Mouse (Mus musculus) neural tube, embryonic 11.5 days (tissue): ENCODE data around the gene Lmo7. TPM values are rescaled to one million over a fixed set of nuclear protein-coding genes. Genes with fewer than 3 reads are reported as not detected.

ENCODE experiments used
- ATAC-seq: fragments of 200-750 bp; cut with Nextera tagmentation; 2 replicates; pipeline ENCODE4 v1.8.0; 2017; ENCODE audit warnings: moderate number of reproducible peaks, mild to moderate bottlenecking, moderate TSS enrichment, moderate library complexity; ENCODE audit not compliant: insufficient read depth, low FRiP score, low TSS enrichment
- DNase-seq: peaks from one replicate; pipeline ENCODE4 v3.0.0-alpha.2; 2015; ENCODE audit warnings: low spot score
- H3K27ac ChIP-seq: fragments of 300-500 bp; sonication (generic); 2 replicates; pipeline ENCODE4 v1.5.1; 2014; ENCODE audit warnings: low read depth, mild to moderate bottlenecking, low read length
- H3K27me3 ChIP-seq: fragments of 300-500 bp; sonication (generic); 2 replicates; pipeline ENCODE4 v1.6.1; 2014; ENCODE audit warnings: mild to moderate bottlenecking, low read length, mixed read lengths; ENCODE audit not compliant: control insufficient read depth, insufficient read depth
- H3K36me3 ChIP-seq: fragments of 300-500 bp; sonication (generic); 2 replicates; pipeline ENCODE4 v1.6.1; 2014; ENCODE audit warnings: mild to moderate bottlenecking, low read length, moderate library complexity, mixed read lengths; ENCODE audit not compliant: control insufficient read depth, insufficient read depth
- H3K4me1 ChIP-seq: fragments of 300-500 bp; sonication (generic); 2 replicates; pipeline ENCODE4 v1.6.1; 2014; ENCODE audit warnings: low read length, mixed read lengths; ENCODE audit not compliant: control insufficient read depth, insufficient read depth
- H3K4me2 ChIP-seq: fragments of 300-500 bp; sonication (generic); 2 replicates; pipeline ENCODE4 v1.6.1; 2014; ENCODE audit warnings: low read depth, mild to moderate bottlenecking, moderate library complexity
- H3K4me3 ChIP-seq: fragments of 300-500 bp; sonication (generic); 2 replicates; pipeline ENCODE4 v1.5.1; 2014; ENCODE audit warnings: low read depth, low read length
- H3K9ac ChIP-seq: fragments of 300-500 bp; sonication (generic); 2 replicates; pipeline ENCODE4 v1.6.1; 2014; ENCODE audit warnings: mild to moderate bottlenecking, low read length
- H3K9me3 ChIP-seq: fragments of 300-500 bp; sonication (generic); 2 replicates; pipeline ENCODE4 v1.6.1; 2016; ENCODE audit warnings: low read length; ENCODE audit not compliant: control insufficient read depth
- WGBS: fragments of 180-500 bp; shearing (Covaris S2); extraction: QIAGEN DNeasy Blood & Tissue Kit; methylation state at CpG from one replicate; pipeline ENCODE4 v1.1.7; 2014; 5-methylcytosine and 5-hydroxymethylcytosine counted together
- polyA plus RNA-seq: library from polyadenylated mRNA; unstranded; fragments of >200 nt; fragmentation: Nextera tagmentation; extraction: Ambion mirVana; gene quantifications from 2 replicates; pipeline ENCODE4 v1.2.1, GENCODE M21; 2014

Lmo7 gene
- polyA plus RNA-seq, 1 experiment from 2014 or later: 2.8 TPM

GRCm38 (mm10) chr14:101771756-101772155 is 42.0 kb downstream of the Lmo7 start:
- Histone ChIP-seq H3K4me2 (no peak overlapping the region), H3K4me1 (no peaks in the 10 kb centered on the region), H3K9ac (no peak overlapping the region), H3K27me3 (no peaks in the 10 kb centered on the region), H3K4me3 (no peak overlapping the region), H3K27ac (no peak overlapping the region), H3K9me3 (no peaks in the 10 kb centered on the region), H3K36me3 (no peaks in the 10 kb centered on the region)
- DNase-seq (no peak), ATAC-seq (no peak)
- WGBS: 96% methylated on average over 6 of the region's 6 CpGs

DNA sequence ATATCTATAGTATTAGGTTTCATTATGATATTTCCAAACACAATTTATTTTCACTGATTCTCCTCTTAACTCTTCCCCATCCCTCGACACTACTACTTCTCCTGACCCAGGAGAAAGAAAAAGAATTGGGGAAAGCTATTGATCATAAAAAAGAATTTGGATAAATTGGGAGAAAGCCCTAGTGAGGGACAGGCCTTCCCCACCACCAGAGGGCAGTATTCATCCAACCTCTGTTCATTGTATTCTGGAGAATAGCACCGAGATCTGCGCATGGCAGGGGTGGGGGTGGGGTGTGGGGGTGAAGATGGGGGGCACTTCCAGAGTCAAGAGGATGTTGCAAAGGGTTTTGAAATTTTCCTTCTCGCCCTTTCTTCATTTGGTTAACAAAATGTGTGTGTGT is 44.9 kb downstream of the Lmo7 start:
- no peak overlapping the region for H3K4me2 ChIP-seq
- no peak overlapping the region for H3K27ac ChIP-seq
- no peak for DNase-seq
- no peak for ATAC-seq
- H3K4me3 ChIP-seq: no peak overlapping the region
- no peaks in the 10 kb centered on the region for H3K36me3 ChIP-seq
- WGBS: 60% methylated on average over 4 of the region's 4 CpGs
- no peaks in the 10 kb centered on the region for H3K4me1 ChIP-seq
- no peak overlapping the region for H3K9ac ChIP-seq
- H3K9me3 ChIP-seq: no peaks in the 10 kb centered on the region
- no peaks in the 10 kb centered on the region for H3K27me3 ChIP-seq

GRCm38 (mm10) chr14:101776296-101777128 is 46.8 kb downstream of the Lmo7 start:
- no peak for DNase-seq
- no peak overlapping the region for H3K9ac ChIP-seq
- H3K4me3 ChIP-seq: no peak overlapping the region
- H3K27ac ChIP-seq: no peak overlapping the region
- H3K36me3 ChIP-seq: no peaks in the 10 kb centered on the region
- no peak for ATAC-seq
- H3K4me1 ChIP-seq: no peaks in the 10 kb centered on the region
- WGBS: 14% methylated on average over 4 of the region's 4 CpGs
- no peaks in the 10 kb centered on the region for H3K9me3 ChIP-seq
- H3K4me2 ChIP-seq: no peak overlapping the region
- no peaks in the 10 kb centered on the region for H3K27me3 ChIP-seq

DNA sequence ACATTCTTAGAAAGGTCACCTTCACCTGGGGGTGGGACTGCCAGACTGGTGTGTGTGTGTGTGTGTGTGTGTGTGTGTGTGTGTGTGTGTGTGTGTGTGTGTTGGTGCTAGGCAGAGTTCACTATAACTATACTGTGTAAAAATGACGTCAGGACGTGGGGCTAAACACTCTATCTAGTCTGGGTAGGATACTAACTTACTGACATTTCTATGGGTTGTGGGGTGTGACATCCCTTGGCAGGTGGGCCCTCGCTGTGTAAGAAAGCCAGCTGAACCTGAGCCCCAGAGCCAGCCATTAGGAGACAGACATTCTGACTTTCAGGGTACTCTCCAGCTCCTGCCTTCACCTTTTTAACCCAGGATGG is 47.4 kb downstream of the Lmo7 start:
- no peaks in the 10 kb centered on the region for H3K9me3 ChIP-seq
- no peak overlapping the region for H3K27ac ChIP-seq
- no peak overlapping the region for H3K4me2 ChIP-seq
- no peak overlapping the region for H3K4me3 ChIP-seq
- WGBS: 44% methylated on average over 3 of the region's 3 CpGs
- ATAC-seq (no peak), DNase-seq (no peak)
- H3K27me3 ChIP-seq: no peaks in the 10 kb centered on the region
- no peak overlapping the region for H3K9ac ChIP-seq
- H3K36me3 ChIP-seq: no peaks in the 10 kb centered on the region
- no peaks in the 10 kb centered on the region for H3K4me1 ChIP-seq

DNA sequence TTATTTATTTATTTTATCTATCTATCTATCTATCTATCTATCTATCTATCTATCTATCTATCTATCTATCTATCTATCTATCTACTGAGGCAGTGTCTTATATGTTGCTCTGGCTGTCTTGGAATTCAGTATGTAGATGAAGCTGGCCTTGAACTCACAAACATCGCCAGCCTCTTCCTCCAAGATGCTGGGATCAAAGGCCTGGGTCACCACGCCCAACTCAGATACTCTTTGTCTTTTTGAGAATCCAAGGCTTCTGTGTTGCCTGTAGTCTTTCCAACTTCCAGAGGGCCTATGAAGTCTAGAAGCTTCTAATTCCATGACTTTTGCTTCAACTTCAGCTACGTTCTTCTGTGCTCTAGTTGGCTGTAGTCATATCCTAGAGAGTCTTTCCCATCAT is 48.7 kb downstream of the Lmo7 start:
- no peaks in the 10 kb centered on the region for H3K4me1 ChIP-seq
- no peak overlapping the region for H3K4me2 ChIP-seq
- 87% methylated on average over 3 of the region's 3 CpGs for WGBS
- ATAC-seq (no peak), DNase-seq (no peak)
- H3K9me3 ChIP-seq: no peaks in the 10 kb centered on the region
- no peak overlapping the region for H3K27ac ChIP-seq
- no peaks in the 10 kb centered on the region for H3K36me3 ChIP-seq
- H3K4me3 ChIP-seq: no peak overlapping the region
- no peak overlapping the region for H3K9ac ChIP-seq
- H3K27me3 ChIP-seq: no peaks in the 10 kb centered on the region

DNA sequence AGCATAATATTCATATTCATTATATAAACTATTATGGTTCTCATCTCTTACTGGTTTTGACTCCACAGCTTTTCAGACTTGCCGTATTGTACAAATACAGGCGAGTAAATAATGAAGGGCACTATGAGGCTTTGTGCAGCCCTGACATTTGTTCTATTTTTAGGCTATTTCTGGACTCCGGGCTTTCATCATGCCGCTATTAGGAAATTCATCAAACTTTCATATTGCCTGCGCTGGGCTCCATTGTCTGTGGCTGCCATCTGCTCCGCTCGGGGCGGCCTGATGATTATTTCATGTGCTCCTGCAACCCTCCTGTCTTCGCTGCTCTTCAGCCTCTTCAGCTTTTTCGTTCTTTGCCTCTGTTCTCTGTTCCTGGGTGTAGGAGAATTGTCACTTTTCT is 50.3 kb downstream of the Lmo7 start:
- H3K4me2 ChIP-seq: no peak overlapping the region
- H3K36me3 ChIP-seq: no peaks in the 10 kb centered on the region
- 77% methylated on average over 10 of the region's 10 CpGs for WGBS
- no peak overlapping the region for H3K9ac ChIP-seq
- ATAC-seq: no peak
- no peak for DNase-seq
- no peaks in the 10 kb centered on the region for H3K9me3 ChIP-seq
- H3K4me3 ChIP-seq: no peak overlapping the region
- H3K4me1 ChIP-seq: no peaks in the 10 kb centered on the region
- no peak overlapping the region for H3K27ac ChIP-seq
- no peaks in the 10 kb centered on the region for H3K27me3 ChIP-seq

DNA sequence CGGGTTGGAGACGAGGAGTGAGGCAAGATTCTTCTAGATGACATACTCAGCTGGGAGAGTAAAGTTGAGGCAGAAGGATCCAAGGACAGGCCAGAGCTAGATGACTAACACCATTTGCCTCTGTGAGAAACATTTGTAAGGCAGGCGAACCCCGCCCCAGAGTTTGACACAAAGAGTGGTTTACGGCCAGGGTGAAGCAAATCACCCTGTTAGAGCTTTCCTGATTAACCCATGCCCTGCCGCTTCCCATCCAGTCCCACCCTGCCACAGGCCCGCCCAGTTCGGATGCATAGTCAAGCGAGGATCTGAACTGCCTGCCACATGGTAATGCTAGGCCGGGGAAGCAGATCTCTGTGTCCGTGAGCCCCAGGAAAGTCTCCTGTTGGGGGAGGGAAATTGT is 51.5 kb downstream of the Lmo7 start:
- H3K4me1 ChIP-seq: no peaks in the 10 kb centered on the region

DNA sequence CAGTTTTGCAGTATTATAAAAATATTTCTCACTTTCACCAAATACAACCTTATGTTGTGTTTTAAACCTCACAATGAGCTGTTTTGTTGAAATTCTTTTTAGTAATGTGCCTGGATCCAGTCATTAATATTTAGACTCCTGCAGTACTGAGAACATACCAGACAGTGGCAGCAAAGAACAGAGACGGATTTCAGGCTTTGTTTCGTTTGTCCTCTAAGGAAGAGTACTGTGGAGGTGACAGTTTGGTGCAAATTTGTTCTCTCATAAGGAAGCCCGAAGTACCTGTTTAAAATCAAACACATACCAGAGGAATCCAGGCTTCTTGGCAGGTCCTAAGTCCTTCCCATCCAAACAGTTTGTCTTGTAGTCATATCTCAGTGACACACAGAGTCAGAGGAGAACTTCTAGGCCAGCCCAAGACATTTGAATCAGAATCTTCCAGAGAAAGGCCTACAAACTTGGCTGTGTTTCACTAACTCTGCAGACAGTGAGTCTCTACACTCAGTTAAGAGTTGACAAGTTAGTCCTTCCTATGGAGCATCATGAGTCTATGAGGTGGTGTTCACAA is 52.3 kb downstream of the Lmo7 start:
- ATAC-seq: peak; percentile 49; the same call in 1 of the 2 replicates
- H3K4me3 ChIP-seq: no peak overlapping the region

More for the DNA sequence above, 51.5 kb downstream of the Lmo7 start:
- no peak for DNase-seq
- Histone ChIP-seq H3K27ac (no peak overlapping the region), H3K9ac (no peak overlapping the region), H3K36me3 (no peaks in the 10 kb centered on the region), H3K4me2 (no peak overlapping the region), H3K4me3 (no peak overlapping the region), H3K9me3 (no peaks in the 10 kb centered on the region), H3K27me3 (no peaks in the 10 kb centered on the region)
- no peak for ATAC-seq
- WGBS: 53% methylated on average over 11 of the region's 11 CpGs

DNA sequence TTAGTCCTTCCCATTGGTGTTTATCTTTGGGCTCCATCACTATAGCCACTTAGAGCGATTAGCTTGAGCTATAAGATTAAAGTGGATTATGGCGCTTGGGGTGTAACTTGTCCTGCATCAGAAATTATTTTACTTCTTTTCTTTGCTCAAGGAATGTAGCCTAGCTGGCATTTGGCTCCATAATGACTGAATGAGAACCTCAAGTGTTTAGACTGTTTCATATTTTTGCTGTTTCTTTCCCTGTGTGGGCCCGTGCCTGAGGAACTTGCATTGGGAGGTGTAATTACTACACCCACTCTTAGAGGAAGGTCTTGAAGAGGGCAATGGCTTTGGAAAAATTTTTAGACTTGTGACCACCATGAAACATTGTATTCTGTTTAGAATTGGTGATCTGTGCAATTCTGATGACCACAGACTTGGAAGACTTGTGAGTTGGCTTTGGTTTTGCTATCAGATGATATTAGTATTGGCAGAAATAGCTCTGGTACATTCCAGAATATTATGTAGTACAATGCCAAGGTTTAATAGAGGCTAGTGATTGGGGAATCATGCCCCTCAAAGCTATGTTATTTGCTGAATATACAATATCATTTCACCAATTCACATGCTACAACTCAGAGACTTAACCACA is 54.7 kb downstream of the Lmo7 start:
- Histone ChIP-seq H3K4me1 (no peaks in the 10 kb centered on the region), H3K4me3 (no peak overlapping the region), H3K27ac (no peak overlapping the region), H3K36me3 (no peaks in the 10 kb centered on the region), H3K4me2 (no peak overlapping the region), H3K27me3 (no peaks in the 10 kb centered on the region), H3K9me3 (no peaks in the 10 kb centered on the region), H3K9ac (no peak overlapping the region)
- WGBS: 92% methylated on average over 3 of the region's 3 CpGs
- DNase-seq (no peak), ATAC-seq (no peak)

More for the DNA sequence above, 52.3 kb downstream of the Lmo7 start:
- Histone ChIP-seq H3K27ac (no peak overlapping the region), H3K36me3 (no peaks in the 10 kb centered on the region), H3K9ac (no peak overlapping the region), H3K4me1 (no peaks in the 10 kb centered on the region), H3K9me3 (no peaks in the 10 kb centered on the region), H3K4me2 (no peak overlapping the region), H3K27me3 (no peaks in the 10 kb centered on the region)
- DNase-seq: no peak
- WGBS: 33% methylated on average over 3 of the region's 3 CpGs
